Mouse (Mus musculus) layer of hippocampus, adult 8-10 months (tissue): ENCODE measurements around the gene Ak2. TPM values are rescaled to one million over a fixed set of nuclear protein-coding genes. Genes with fewer than 3 reads are reported as not detected.

ENCODE experiments used
- DNase-seq, 2 experiments: peaks; one replicate each; pipeline ENCODE4 v3.0.0; 2022; ENCODE audit warnings: low spot score in 2 of 2
- total RNA-seq, 4 experiments: library from RNA; stranded (reverse); gene quantifications; 2 replicates each; pipeline ENCODE4 v1.2.4; 2022

The Ak2 gene
- total RNA-seq, 4 experiments from 2014 or later: 26.3 to 32.0 (median 27.8) TPM

DNA sequence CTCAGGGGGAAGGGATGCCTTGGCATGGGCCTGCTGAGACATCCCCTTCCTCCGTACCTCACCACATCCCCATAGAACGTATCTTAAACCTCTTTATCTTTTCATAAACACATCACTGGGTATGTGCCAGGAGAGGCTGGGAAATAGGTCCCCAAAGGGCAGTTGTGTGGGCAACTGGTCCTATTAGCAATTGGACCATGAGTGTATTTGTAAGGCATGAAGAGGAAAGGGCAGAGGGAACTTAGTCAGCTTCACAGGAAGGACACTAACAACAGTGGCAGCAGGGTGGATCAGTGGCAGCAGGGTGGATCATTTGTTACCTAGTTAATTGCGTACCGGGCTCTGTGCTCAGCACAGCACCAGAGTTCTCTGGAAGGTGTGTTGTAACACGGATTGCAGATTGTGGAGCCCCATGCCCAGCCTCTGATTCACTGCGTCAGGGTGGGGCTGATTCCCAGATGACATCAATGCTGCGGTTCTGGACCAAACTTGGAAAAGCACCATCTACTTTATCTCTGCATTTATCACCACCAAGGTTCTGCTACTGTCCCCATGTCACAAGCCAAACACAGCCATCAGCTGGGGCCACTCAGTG lies 44.2 kb downstream of the Ak2 start:
- no peak for DNase-seq

DNA sequence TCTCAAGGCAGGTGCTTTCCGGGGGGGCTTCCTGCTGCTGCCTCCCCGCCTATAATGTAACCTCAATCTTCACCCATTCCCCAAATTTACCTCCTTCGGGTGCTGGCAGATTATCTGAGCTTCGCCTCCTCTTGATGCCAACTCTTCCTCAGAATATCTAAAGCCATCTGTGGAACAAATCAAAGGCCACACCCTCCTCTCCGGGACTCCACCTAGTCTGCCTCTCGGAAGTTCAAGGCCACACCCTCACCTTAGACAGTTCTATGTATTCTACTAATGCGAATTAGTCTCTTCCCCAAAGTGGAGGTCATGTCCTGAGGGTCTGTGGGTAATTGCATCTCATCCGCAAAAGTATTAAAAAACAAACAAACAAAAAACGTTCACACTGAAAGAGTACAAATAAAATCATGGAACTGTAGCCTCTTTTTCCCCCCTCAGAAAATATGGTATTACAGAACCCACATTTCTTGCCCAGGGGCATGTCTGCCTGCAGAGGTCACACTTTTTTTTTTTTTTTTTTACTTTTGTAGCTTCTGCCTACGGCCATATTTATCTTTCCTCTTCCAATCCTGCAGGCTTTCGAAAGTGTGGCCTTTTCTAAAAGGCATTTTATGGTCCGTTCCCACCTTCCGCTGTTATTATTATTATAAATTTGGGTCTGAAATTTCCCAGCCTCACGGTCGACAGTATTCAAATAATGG lies 56.1 kb downstream of the Ak2 start:
- DNase-seq: no peak

DNA sequence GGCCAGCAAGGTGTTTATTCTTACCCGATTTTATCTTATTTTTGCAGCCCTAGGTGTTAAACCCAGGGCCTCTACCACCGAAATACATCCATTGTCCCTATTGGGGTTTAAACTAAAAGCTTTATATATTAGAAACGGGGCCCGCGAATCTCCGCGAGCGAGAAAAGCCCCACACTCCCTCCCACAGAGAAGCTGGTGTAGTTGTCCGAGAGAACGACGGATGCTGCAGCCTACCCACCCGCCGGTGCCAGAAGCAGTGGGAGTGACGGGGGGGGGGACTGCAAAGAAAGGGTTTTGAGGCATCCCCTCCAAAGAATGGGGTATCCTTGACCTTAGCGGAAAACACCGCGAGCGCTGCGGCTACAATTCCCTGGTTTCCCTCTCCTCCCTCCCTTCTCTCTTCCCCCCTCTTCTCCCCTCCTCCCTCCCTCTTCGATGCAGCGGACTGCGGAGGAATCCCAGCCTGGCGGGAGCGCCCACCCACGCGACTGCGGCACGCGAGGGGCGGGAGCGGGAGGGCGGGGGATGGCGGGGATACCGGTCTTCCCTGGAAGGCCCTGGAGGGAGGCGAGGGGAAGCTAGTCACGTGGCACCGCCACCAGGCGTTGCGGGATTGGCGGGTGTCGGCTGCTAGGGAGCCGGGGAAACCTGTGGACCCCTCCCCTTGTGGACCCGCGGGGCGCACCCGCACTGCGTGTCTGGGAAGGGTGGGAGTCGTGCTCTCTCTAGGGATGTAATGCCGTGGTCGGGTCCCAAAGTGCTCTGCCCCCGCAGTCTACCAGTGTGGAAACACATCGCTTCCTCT lies 56.9 kb downstream of the Ak2 start:
- peak; percentile 75 to 81 for DNase-seq

DNA sequence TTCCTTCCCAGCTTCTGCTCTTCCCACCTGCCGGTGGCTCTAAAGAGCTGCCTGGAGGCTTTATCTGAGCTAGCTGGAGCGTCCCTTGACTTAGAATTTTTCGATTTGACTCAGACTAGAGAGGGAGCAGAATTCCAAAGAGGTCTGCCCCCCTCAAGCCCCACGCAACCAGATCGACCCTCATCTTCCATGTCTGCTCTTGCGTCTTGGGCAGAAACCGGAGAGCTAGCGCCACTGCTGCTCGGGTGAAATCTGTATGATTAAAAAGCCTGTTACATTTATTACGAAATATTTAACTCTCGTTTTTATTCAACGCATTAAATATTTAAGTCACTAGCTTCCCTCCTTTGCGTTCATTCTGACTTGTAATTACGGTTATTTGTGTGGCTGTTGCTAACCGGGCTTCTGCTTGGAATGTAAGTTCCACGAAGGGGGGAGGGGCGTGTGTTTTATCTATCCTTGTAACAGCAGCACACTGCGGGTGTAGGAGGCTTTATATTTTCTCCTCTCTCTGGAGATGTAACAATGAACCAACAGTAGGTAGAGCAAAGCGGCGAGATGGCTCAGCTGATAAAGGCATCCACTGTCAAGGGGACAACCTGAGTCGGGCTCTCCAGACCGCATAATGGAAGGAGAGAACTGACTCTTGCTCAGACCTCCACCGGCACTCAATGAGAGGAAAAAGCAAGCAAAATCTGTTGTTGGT lies 57.7 kb downstream of the Ak2 start:
- DNase-seq: no peak

DNA sequence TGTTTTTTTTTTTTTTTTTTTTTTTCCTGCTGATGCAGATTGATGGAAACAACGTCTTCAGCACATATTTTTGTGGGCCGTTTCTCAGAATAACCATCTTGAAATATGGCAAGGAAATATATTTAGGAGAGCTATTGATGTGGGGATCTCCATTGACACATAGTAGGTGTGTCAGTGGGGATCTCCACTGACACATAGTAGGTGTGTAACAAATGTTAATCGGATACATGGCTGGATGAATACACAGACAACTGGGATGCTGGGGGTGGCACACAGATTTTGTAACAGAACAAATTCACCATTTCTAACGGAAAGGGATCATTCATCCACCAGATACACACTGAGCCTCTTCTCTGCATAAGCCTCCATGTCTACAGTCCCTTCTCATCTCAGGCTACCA lies 58.6 kb downstream of the Ak2 start:
- no peak for DNase-seq

DNA sequence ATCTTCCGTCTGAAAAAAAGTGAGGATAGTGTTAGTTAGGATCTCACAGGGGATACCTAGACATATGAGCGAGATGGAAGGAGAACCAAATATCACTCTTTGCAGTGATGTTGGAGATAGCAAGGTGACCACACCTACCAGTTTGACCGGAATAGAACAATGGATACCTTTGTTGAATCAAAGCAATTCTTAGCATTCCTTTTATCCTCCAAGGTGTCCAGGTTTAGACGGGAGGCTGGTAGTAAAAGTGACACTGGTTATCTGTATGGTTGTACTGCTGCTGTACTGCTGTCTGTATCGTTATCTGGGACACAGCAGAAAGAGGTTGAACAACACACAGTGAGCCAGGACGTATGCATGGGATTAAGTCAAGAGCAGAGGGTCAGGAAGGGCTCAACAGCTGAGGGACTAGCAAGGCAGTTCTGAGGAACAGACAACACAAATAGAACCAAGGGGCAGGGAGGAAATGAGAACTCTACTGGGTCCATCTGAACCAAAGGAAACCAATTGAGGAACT lies 59.2 kb downstream of the Ak2 start:
- no peak for DNase-seq

DNA sequence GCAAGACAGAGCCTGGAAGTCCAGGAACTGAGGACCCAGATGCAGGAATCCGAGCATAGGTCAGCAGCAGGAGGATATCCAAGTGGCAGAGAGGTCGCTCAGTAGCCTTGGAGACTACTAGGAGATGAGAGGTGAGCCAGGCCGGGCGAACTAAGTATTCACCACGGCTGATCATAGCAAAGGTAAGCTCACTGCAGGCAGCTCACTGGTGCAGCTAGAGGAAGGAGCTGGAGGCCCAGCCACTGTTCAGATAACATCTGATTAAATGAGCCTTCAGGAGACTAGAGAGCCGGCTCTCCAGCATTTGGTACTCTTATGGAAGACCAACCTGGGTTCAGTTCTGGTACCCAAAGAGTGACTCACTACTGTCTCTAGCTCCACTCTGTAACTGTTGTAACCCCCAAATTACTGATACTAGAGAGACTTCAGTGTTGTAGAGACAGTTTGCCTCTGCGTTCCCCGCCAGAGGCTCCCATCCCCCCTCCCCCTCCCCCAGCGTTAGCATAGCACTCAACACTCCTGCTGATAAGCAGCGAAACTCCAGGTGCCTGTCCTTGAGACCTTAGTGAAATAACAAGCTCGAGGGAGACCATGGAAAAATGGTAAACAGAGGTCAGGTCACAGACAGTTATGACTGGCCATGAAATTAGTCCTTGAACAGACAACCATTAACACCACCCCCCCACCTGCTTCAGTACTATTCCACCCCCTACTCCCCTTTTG lies 59.9 kb downstream of the Ak2 start:
- DNase-seq: no peak

DNA sequence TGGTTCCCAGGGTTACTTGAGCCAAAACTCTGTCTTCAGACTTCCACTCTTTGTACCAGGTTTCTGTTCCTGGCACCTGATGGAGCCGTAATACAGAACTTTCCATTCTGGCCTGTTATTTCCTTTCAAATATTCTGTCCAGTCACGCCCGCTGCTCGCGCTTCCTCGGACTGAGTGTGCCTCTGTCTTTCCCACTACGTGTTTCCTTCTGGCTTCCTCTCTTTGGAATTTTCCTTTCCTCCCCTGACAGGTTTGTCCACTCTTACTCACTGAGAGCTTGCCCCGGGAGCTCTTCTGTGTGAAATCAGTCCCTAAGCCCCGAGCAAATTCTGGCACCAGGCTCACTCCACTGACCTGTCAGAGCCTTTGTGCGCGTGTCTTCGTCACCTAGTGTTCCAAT lies 63.0 kb downstream of the Ak2 start:
- DNase-seq: no peak

DNA sequence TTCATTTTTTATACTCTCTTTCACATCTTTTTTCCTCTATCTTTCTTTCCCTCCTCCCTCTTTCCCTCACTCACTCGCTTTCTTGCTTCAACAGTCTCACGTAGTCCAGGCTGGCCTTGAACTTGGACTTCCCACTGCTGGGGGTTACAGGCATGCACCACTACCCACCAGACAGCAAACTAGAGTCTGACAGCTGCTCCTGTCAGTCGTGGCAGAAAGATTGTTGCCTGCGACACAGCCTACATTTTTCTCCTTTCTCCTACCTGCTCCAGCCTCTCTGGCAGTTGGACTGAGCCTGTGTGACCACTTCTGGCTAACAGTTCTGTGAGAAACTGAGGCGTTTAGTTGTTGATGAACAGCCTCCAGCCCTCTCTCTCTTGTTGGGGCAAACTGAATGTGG lies 63.8 kb downstream of the Ak2 start:
- no peak for DNase-seq

DNA sequence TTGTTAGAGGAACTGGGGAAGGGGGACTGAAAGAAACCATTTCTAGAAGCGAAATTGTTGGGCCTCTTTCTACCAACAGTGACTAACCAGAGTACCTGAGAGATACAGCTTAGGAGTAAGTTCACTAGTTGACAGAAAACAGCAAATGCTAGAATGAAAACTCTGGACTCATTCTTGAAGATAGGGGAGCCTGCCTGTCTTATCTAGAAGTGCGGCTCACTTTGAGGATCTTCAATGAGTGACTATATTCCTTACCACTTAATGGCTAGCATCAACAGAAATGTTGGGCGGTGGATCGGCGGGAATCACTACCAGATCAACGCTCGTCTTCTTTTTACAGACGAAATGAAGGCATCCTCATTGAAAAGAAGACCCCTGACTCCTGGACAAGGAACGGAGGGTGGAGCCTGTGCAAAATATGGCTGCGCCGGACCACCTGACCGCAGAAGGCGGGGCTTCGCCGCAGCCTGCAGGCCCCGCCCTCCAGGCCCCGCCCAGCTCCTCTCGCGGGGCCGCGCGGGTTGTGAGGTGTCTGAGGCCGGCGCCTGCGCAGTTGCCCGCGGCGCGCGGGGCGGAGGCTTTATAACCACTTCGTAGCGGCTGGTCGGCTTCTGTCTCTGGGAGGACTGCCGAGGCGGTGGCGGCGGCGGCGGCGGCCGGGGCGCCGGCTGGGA lies 65.9 kb downstream of the Ak2 start:
- peak; percentile 91 to 95 for DNase-seq

DNA sequence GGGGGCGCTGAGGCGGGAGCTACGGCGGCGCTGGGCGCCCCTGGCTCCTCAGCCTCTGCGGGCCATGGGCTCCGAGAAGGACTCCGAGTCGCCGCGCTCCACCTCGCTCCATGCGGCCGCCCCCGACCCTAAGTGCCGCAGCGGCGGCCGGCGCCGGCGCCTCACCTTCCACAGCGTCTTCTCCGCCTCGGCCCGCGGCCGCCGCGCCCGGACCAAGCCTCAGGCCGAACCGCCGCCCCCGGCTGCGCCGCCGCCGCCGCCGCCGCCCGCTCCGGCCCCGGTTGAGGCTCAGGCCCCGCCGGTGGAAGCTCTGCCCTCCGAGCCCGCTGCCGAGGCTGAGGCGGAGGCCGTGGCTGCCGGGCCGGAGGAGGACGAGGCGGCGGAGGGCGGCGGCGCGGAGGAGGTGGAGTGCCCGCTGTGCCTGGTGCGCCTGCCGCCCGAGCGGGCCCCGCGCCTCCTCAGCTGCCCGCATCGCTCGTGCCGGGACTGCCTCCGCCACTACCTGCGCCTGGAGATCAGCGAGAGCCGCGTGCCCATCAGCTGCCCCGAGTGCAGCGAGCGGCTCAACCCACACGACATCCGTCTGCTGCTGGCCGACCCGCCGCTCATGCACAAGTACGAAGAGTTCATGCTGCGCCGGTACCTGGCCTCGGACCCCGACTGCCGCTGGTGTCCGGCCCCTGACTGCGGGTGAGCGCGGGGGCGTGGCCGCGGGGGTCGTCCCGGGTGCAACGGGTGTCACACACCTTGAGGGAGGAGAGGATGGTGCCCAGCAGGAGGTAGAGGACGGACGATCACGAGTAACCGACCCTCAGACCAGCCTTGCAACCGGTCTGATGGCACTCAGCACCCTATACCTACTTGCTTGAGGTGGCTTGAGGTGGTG lies 66.7 kb downstream of the Ak2 start, which contains the start of gene Rnf19b:
Rnf19b (plus strand) TSS at position 65 of the 886 bp plus-strand sequence.
- peak in 1 of 2 experiments; percentile 21 for DNase-seq

DNA sequence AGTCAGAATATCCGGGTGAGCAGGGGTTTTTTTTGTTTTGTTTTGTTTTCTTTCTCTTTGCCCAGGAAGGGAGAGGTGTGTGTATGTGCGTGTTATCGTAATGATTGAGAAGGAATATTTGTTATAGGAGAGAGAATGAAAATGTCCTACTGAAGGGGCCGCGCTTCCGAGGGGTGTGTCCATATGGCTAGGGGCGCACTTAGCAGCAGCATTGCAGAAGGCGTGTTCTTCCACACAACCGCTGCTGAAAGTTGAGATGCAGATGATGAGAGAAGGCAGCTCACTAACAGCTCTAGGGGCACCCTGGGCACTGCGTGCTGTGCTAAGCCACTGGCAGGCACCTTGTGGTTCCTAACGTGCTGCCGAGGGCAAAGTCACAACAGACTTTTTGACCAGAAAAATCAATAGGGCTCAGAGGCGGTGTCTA lies 67.4 kb downstream of the Ak2 start:
- no peak for DNase-seq

DNA sequence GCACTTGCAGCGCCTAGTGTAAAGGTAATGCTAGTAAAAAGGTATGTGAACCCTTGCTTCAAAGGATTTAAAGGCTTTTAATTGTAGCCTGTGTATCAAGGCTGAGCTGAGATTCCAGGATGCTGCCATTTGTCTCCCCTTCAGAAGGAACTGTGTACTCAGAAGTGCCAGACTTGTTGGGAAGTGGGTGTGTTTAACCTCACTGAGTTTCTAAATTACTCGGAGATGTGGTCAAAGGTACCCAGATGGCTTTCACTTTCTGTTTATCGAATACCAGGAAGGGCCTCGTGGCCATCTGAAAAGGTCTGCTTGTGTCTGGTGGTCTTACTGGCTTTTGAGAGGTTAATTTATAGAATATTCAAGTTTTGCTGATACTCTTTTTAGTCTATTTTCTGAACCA lies 68.2 kb downstream of the Ak2 start:
- no peak for DNase-seq

Other genes with a start within 250 kb of the Ak2 start
- gene A3galt2, start 236.6 kb upstream of the Ak2 start, total RNA-seq: under 1 TPM; 0.13 to 0.53 (median 0.22) TPM
- 10 to 100 TPM; 22.1 to 28.3 (median 25.5) TPM for gene Zfp362, start 185.9 kb upstream of the Ak2 start, total RNA-seq
- gene Trim62, start 108.4 kb upstream of the Ak2 start, total RNA-seq: 10 to 100 TPM; 14.2 to 17.7 (median 16.5) TPM
- gene Azin2, start 29.5 kb upstream of the Ak2 start, total RNA-seq: 10 to 100 TPM; 38.0 to 45.0 (median 43.4) TPM
- 10 to 100 TPM; 38.6 to 49.5 (median 41.8) TPM for gene Rnf19b, start 66.3 kb downstream of the Ak2 start, total RNA-seq
- gene Tmem54, start 113.6 kb downstream of the Ak2 start, total RNA-seq: not detected
- 1,000 to 10,000 TPM; 1,891 to 2,020 (median 1,922) TPM for gene Hpca, start 130.1 kb downstream of the Ak2 start, total RNA-seq
- gene Fndc5, start 145.0 kb downstream of the Ak2 start, total RNA-seq: 10 to 100 TPM; 65.6 to 77.6 (median 69.9) TPM
- gene S100pbp, start 197.8 kb downstream of the Ak2 start, total RNA-seq: 10 to 100 TPM; 33.2 to 41.3 (median 39.6) TPM
- 10 to 100 TPM; 85.5 to 91.6 (median 87.1) TPM for gene Yars, start 197.8 kb downstream of the Ak2 start, total RNA-seq